13 mouse cellular contexts compared by ENCODE assay signal in genomic region chr5:28061011-28061410, GRCm38 (mm10). TPM values are rescaled to one million over a fixed set of nuclear protein-coding genes. Genes with fewer than 3 reads are reported as not detected.
A peak's percentile ranks its signal among the peaks of the same experiment; 100 is the strongest.
DNase-seq lines count a peak whose midpoint lies in the region; ATAC-seq and TF ChIP-seq lines count a peak whose summit lies in the region.
"Had no signal": no experiment of that assay in that cellular context is flagged by ENCODE, and none has a peak within 500 bp of the region (broad histone marks: within the 10 kb centered on the region; RNA-seq: fewer than 3 reads in every experiment).

No protein-coding gene starts in this region.

- H3K9me3 ChIP-seq in stomach, postnatal 0 days (ENCODE audit: control insufficient read depth, low read length) = no peaks in the 10 kb centered on the region
- H3K9me3 ChIP-seq: embryonic facial prominence, embryonic 13.5 days; limb, embryonic 13.5 days had no signal

- no peak overlapping the region for H3K9ac ChIP-seq in stomach, postnatal 0 days (ENCODE audit: low read length)
- H3K9ac ChIP-seq: embryonic facial prominence, embryonic 13.5 days; limb, embryonic 13.5 days had no signal

- TF ChIP-seq POLR2A in lung, adult 2 months (IDR thresholded peaks at IDR 0.05; ENCODE audit: borderline replicate concordance, extremely low read depth, low read depth, low read length) = no peak

- H3K4me1 ChIP-seq in lung, adult 2 months (ENCODE audit: control insufficient read depth, insufficient read depth, low read length) = peaks cover 2% of the 10 kb centered on the region; the same call in 1 of the 2 replicates
- H3K4me1 ChIP-seq in stomach, postnatal 0 days (replicated peaks; ENCODE audit: control insufficient read depth, insufficient read depth) = peaks cover 6% of the 10 kb centered on the region; the same call in 1 of the 2 replicates

- intact Hi-C loops in gastrocnemius, adult 2 months (cut with DNase I) = no loop called here

- TF ChIP-seq EP300 in stomach, postnatal 0 days (optimal IDR thresholded peaks at IDR 0.05) = no peak

- WGBS in lung, adult 2 months = 52% methylated on average over 6 of the region's 6 CpGs
- 46% methylated on average over 6 of the region's 6 CpGs for WGBS in stomach, postnatal 0 days

- H3K4me3 ChIP-seq in gastrocnemius, adult 2 months = no peak overlapping the region
- H3K4me3 ChIP-seq in lung, adult 2 months (replicated peaks; ENCODE audit: extremely low read depth, low read depth, low read length) = no peak overlapping the region
- no peak overlapping the region for H3K4me3 ChIP-seq in stomach, postnatal 0 days (ENCODE audit: low read depth, low read length)
- H3K4me3 ChIP-seq: embryonic facial prominence, embryonic 13.5 days; limb, embryonic 13.5 days had no signal

- DNase-seq in gastrocnemius, adult 2 months = no peak
- no peak for DNase-seq in gastrocnemius, postnatal 25 days
- DNase-seq in right cerebral cortex, postnatal 10 days (ENCODE audit: low spot score in 2 of 2) = peak; percentile 52 to 59
- no peak for DNase-seq in right cerebral cortex, postnatal 36 days (ENCODE audit: low spot score in 2 of 2)
- peak; percentile 36 for DNase-seq in lung, adult 2 months
- no peak for DNase-seq in stomach, postnatal 0 days (ENCODE audit: low spot score)
- DNase-seq in spleen, postnatal 14 days (ENCODE audit: low spot score in 2 of 2) = no peak
- DNase-seq in urinary bladder, adult 18-20 months (ENCODE audit: low spot score in 2 of 2) = no peak
- DNase-seq: heart, postnatal 4 days had no signal

- ATAC-seq in stomach, postnatal 0 days (ENCODE audit: low FRiP score, low TSS enrichment) = no peak

- peak overlapping the region; percentile 48; the same call in 1 of the 2 replicates for H3K27ac ChIP-seq in gastrocnemius, adult 2 months
- H3K27ac ChIP-seq in stomach, postnatal 0 days (replicated peaks) = peak overlapping the region; percentile 67
- H3K27ac ChIP-seq: embryonic facial prominence, embryonic 13.5 days; kidney, postnatal 0 days; limb, embryonic 13.5 days had no signal

- no peak for TF ChIP-seq CTCF in gastrocnemius, adult 2 months (IDR thresholded peaks at IDR 0.05)
- TF ChIP-seq CTCF in lung, adult 2 months (IDR thresholded peaks at IDR 0.05; ENCODE audit: insufficient read depth, low read length) = no peak
- TF ChIP-seq CTCF in stomach, postnatal 0 days (IDR thresholded peaks at IDR 0.05; ENCODE audit: low read depth) = 0 out of 2 replicates have a peak, but pooled peaks have one; percentile 17

- no peaks in the 10 kb centered on the region for H3K36me3 ChIP-seq in stomach, postnatal 0 days (ENCODE audit: control insufficient read depth, insufficient read depth, low read length)
- H3K36me3 ChIP-seq: embryonic facial prominence, embryonic 13.5 days; limb, embryonic 13.5 days had no signal

- H3K4me2 ChIP-seq in stomach, postnatal 0 days (replicated peaks; ENCODE audit: low read depth) = no peak overlapping the region
- H3K4me2 ChIP-seq: embryonic facial prominence, embryonic 13.5 days; limb, embryonic 13.5 days had no signal

- no peaks in the 10 kb centered on the region for H3K27me3 ChIP-seq in stomach, postnatal 0 days (ENCODE audit: control insufficient read depth, insufficient read depth, low read length)
- H3K27me3 ChIP-seq: CH12.LX; embryonic facial prominence, embryonic 13.5 days; limb, embryonic 13.5 days had no signal

RNA-seq across cellular contexts. Expression of gene Insig1, which starts 10.2 kb away (rescaled TPM):
- 1 to 10 TPM; 9.2 to 9.8 TPM for total RNA-seq in gastrocnemius, adult 2 months (2021)
- total RNA-seq in gastrocnemius, postnatal 25 days (2021) = 10 to 100 TPM; 11.8 to 12.2 TPM
- polyA plus RNA-seq in lung, adult 2 months (2012; rRNA removed) = 95.3 and 95.8 TPM in 2 replicates
- polyA plus RNA-seq in stomach, postnatal 0 days (2015; fragmentation: Nextera tagmentation; extraction: Ambion mirVana) = 62.3 and 67.7 TPM in 2 replicates

Comparison
In these comparisons a context has a peak if more than half of its experiments do, and no peak if none do; other contexts are left out.
1. DNase-seq: peak in right cerebral cortex, postnatal 10 days (2 of 2) and lung, adult 2 months (single experiment); none in gastrocnemius, adult 2 months (single experiment), gastrocnemius, postnatal 25 days (single experiment), right cerebral cortex, postnatal 36 days (0 of 2), stomach, postnatal 0 days (single experiment), spleen, postnatal 14 days (0 of 2) and urinary bladder, adult 18-20 months (0 of 2).